Mouse (Mus musculus) embryonic facial prominence, embryonic 14.5 days (tissue): ENCODE results near the gene Serpina3a. TPM values are rescaled to one million over a fixed set of nuclear protein-coding genes. Genes with fewer than 3 reads are reported as not detected.

Experiments
- ATAC-seq: fragments of 200-750 bp; cut with Nextera tagmentation; 2 replicates; pipeline ENCODE4 v1.8.0; 2017; ENCODE audit warnings: low read depth, moderate number of reproducible peaks, moderate TSS enrichment
- DNase-seq: peaks from one replicate; pipeline ENCODE4 v3.0.0-alpha.2; 2015; ENCODE audit warnings: low spot score
- H3K27ac ChIP-seq: fragments of 300-500 bp; sonication (generic); replicated peaks from 2 replicates; pipeline ENCODE4 v1.5.1; 2014; ENCODE audit warnings: low read depth, mild to moderate bottlenecking, low read length, moderate library complexity
- H3K27me3 ChIP-seq: fragments of 300-500 bp; sonication (generic); replicated peaks from 2 replicates; pipeline ENCODE4 v1.6.1; 2014; ENCODE audit warnings: low read length; ENCODE audit not compliant: control insufficient read depth, insufficient read depth
- H3K36me3 ChIP-seq: fragments of 300-500 bp; sonication (generic); 2 replicates; pipeline ENCODE4 v1.6.1; 2014; ENCODE audit warnings: low read length, mixed read lengths; ENCODE audit not compliant: control insufficient read depth, insufficient read depth
- H3K4me1 ChIP-seq: fragments of 300-500 bp; sonication (generic); 2 replicates; pipeline ENCODE4 v1.6.1; 2014; ENCODE audit warnings: antibody characterized with exemption, low read length; ENCODE audit not compliant: control insufficient read depth, insufficient read depth
- H3K4me2 ChIP-seq: fragments of 300-500 bp; sonication (generic); 2 replicates; pipeline ENCODE4 v1.6.1; 2014; ENCODE audit warnings: low read depth, mild to moderate bottlenecking, low read length, moderate library complexity, mixed read lengths
- H3K4me3 ChIP-seq: fragments of 300-500 bp; sonication (generic); 2 replicates; pipeline ENCODE4 v1.5.1; 2014; ENCODE audit warnings: low read depth, mild to moderate bottlenecking, low read length
- H3K9ac ChIP-seq: fragments of 300-500 bp; sonication (generic); 2 replicates; pipeline ENCODE4 v1.6.1; 2014; ENCODE audit warnings: low read depth, mild to moderate bottlenecking, low read length, moderate library complexity, mixed read lengths
- H3K9me3 ChIP-seq: fragments of 300-500 bp; sonication (generic); 2 replicates; pipeline ENCODE4 v1.6.1; 2016; ENCODE audit warnings: low read length; ENCODE audit not compliant: control insufficient read depth
- WGBS: fragments of 180-500 bp; shearing (Covaris S2); extraction: QIAGEN DNeasy Blood & Tissue Kit; methylation state at CpG from one replicate; pipeline ENCODE4 v1.1.7; 2014; 5-methylcytosine and 5-hydroxymethylcytosine counted together
- polyA plus RNA-seq: library from polyadenylated mRNA; unstranded; fragments of >200 nt; fragmentation: Nextera tagmentation; extraction: Ambion mirVana; gene quantifications from 2 replicates; pipeline ENCODE4 v1.2.1, GENCODE M21; 2014

Gene Serpina3a
- polyA plus RNA-seq, 1 experiment from 2014 or later: not detected

DNA sequence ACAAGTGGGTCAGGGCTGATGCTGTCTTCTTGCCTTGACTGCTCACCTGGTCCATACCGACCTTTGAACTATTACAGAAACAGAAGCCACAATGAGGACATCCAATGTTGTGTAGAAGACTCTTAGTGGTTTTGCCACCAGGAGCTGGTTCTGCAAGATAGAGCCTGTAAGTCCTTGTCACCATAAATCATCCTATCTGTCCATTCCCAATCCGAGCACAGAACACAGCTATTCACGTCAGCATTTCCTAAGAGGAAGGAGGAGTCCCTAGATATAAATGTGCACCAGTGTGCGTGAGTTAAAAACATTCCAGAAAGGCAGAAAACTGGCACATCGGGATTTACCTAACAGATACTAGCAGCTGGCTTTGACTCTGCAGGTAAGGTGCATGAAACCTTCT lies 15.2 kb downstream of the Serpina3a start, which contains the start of gene Serpina3b:
TSS of gene Serpina3b (plus strand) at position 301 of the 400 bp plus-strand sequence.
- 80% methylated on average over 5 of the region's 5 CpGs for WGBS
- no peak within 1 kb of the TSS for H3K9ac ChIP-seq
- no peak within 1 kb of the TSS for H3K4me2 ChIP-seq
- DNase-seq (no peak), ATAC-seq (no peak)
- H3K4me3 ChIP-seq: no peak within 1 kb of the TSS
- H3K9me3 ChIP-seq: no peaks in the 10 kb centered on the region
- H3K36me3 ChIP-seq: no peaks in the 10 kb centered on the region
- H3K27ac ChIP-seq: no peak within 1 kb of the TSS
- no peaks in the 10 kb centered on the region for H3K27me3 ChIP-seq
- H3K4me1 ChIP-seq: no peaks in the 10 kb centered on the region

DNA sequence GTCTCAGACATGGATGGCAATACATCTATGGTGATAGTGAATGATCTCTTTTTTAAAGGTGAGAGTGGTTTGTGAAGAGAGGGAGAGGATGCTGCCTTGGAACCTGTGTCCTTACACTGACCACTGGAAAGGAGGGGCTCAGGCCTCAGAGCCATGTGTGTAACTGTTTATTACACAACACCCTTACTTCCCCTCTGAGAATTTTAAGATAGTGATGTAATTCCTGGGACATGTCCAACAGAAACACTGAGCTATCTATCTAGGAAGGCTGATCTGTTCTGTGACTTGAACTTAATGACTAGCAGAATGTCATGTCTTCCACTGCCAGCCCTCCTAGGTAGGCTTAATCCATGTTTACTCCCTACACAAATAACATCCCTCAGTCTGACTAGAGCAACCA lies 18.5 kb downstream of the Serpina3a start:
- no peaks in the 10 kb centered on the region for H3K36me3 ChIP-seq
- H3K4me2 ChIP-seq: no peak overlapping the region
- no peak for ATAC-seq
- no peak overlapping the region for H3K27ac ChIP-seq
- H3K9me3 ChIP-seq: no peaks in the 10 kb centered on the region
- no peak for DNase-seq
- H3K4me1 ChIP-seq: no peaks in the 10 kb centered on the region
- no peaks in the 10 kb centered on the region for H3K27me3 ChIP-seq
- no peak overlapping the region for H3K4me3 ChIP-seq
- H3K9ac ChIP-seq: no peak overlapping the region

- Histone ChIP-seq H3K4me2 (no peak overlapping the region), H3K9me3 (no peaks in the 10 kb centered on the region), H3K4me1 (no peaks in the 10 kb centered on the region), H3K36me3 (no peaks in the 10 kb centered on the region), H3K27ac (no peak overlapping the region), H3K9ac (no peak overlapping the region), H3K27me3 (no peaks in the 10 kb centered on the region), H3K4me3 (no peak overlapping the region)
- no peak for ATAC-seq
- WGBS: 86% methylated on average over 2 of the region's 2 CpGs
- no peak for DNase-seq
Observed at GRCm38 (mm10) chr12:104138216-104138615, 25.7 kb downstream of the Serpina3a start.

GRCm38 (mm10) chr12:104140543-104141103 lies 28.1 kb downstream of the Serpina3a start:
- ATAC-seq (no peak), DNase-seq (no peak)
- no peak overlapping the region for H3K4me2 ChIP-seq
- H3K27ac ChIP-seq: no peak overlapping the region
- no peaks in the 10 kb centered on the region for H3K36me3 ChIP-seq
- H3K9ac ChIP-seq: no peak overlapping the region
- WGBS: 93% methylated on average over 4 of the region's 4 CpGs
- H3K4me3 ChIP-seq: no peak overlapping the region
- no peaks in the 10 kb centered on the region for H3K4me1 ChIP-seq
- H3K27me3 ChIP-seq: no peaks in the 10 kb centered on the region
- no peaks in the 10 kb centered on the region for H3K9me3 ChIP-seq

- Histone ChIP-seq H3K36me3 (no peaks in the 10 kb centered on the region), H3K4me3 (no peak overlapping the region), H3K9ac (no peak overlapping the region), H3K27ac (no peak overlapping the region), H3K9me3 (no peaks in the 10 kb centered on the region), H3K4me1 (no peaks in the 10 kb centered on the region), H3K27me3 (no peaks in the 10 kb centered on the region), H3K4me2 (no peak overlapping the region)
- ATAC-seq (no peak), DNase-seq (no peak)
- WGBS: 41% methylated on average over 1 of the region's 1 CpGs
Observed at GRCm38 (mm10) chr12:104141506-104141905, 29.0 kb downstream of the Serpina3a start.

DNA sequence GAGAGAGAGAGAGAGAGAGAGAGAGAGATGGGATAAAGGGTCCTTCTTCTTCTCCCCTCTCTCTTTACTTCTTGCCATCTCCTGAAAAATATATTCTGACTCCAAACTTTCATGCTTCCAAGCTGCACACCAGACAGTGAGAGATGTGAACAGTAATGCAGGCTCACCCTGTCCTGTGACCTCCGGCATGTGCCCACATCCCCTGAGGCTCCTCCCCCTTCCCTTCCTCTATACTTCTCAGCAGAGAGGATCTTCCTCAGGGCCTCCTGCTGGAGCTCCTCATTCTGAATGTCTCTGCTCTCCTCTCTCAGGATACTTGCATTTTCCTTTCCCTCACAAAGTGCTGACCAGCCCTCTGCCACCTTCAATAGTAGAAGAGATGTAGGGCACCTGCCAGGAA lies 29.9 kb downstream of the Serpina3a start:
- DNase-seq (no peak), ATAC-seq (no peak)
- no peaks in the 10 kb centered on the region for H3K4me1 ChIP-seq
- no peak overlapping the region for H3K27ac ChIP-seq
- H3K4me3 ChIP-seq: no peak overlapping the region
- H3K9me3 ChIP-seq: no peaks in the 10 kb centered on the region
- WGBS: 56% methylated on average over 1 of the region's 1 CpGs
- H3K27me3 ChIP-seq: no peaks in the 10 kb centered on the region
- no peaks in the 10 kb centered on the region for H3K36me3 ChIP-seq
- no peak overlapping the region for H3K9ac ChIP-seq
- no peak overlapping the region for H3K4me2 ChIP-seq

GRCm38 (mm10) chr12:104143286-104143685 lies 30.8 kb downstream of the Serpina3a start:
- Histone ChIP-seq H3K9me3 (no peaks in the 10 kb centered on the region), H3K4me2 (no peak overlapping the region), H3K36me3 (no peaks in the 10 kb centered on the region), H3K4me3 (no peak overlapping the region), H3K4me1 (no peaks in the 10 kb centered on the region), H3K27ac (no peak overlapping the region), H3K9ac (no peak overlapping the region), H3K27me3 (no peaks in the 10 kb centered on the region)
- 75% methylated on average over 1 of the region's 1 CpGs for WGBS
- no peak for DNase-seq
- no peak for ATAC-seq

DNA sequence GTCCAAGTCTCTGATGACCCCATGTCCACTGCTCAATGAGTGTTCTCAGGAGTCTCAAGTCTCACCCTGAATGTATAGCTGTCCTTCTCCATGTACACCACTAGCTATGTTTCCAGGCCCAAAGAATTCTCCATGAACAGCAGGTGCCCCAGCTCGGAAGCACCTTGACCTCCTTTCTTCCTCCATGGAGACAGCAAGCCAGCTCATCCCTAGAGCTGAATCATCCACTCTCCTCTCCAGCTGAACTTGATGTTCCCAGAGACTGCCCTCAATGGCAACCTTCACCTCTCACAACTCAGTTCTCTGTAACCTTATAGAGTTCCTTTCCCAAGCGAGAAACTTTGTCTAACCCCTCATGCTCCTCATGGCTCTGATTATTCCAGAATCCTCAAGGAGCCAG lies 33.0 kb downstream of the Serpina3a start:
- Histone ChIP-seq H3K36me3 (no peaks in the 10 kb centered on the region), H3K27ac (no peak overlapping the region), H3K9me3 (no peaks in the 10 kb centered on the region), H3K4me2 (no peak overlapping the region), H3K4me3 (no peak overlapping the region), H3K9ac (no peak overlapping the region), H3K27me3 (no peaks in the 10 kb centered on the region), H3K4me1 (no peaks in the 10 kb centered on the region)
- 88% methylated on average over 2 of the region's 2 CpGs for WGBS
- ATAC-seq (no peak), DNase-seq (no peak)

DNA sequence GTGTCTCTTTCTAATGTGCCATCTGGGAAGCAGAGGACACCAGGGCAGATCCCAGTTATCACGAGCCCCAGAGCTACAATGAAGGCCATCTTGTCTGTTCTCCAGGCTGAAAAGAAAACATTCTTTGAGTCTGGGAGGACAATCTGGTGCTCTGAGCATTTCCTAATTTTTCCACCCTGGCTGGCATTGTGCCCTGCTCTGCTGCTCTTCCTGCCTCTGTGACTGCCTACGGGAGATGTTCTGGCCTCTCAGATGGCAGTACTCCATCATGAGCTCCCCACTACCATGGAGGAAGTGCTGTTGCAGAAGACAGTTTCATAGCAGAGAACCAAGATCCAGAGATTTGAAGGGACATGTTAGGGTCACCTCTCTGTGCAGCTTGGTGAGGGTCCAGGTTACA lies 39.5 kb downstream of the Serpina3a start:
- H3K9ac ChIP-seq: no peak overlapping the region
- DNase-seq (no peak), ATAC-seq (no peak)
- no peaks in the 10 kb centered on the region for H3K36me3 ChIP-seq
- H3K4me3 ChIP-seq: no peak overlapping the region
- no peaks in the 10 kb centered on the region for H3K27me3 ChIP-seq
- no peaks in the 10 kb centered on the region for H3K4me1 ChIP-seq
- no peak overlapping the region for H3K4me2 ChIP-seq
- 70% methylated on average over 2 of the region's 2 CpGs for WGBS
- H3K9me3 ChIP-seq: no peaks in the 10 kb centered on the region
- H3K27ac ChIP-seq: no peak overlapping the region
